Mouse (Mus musculus) embryo, embryonic 10.5 days (tissue): Measurements from ENCODE around the gene Rif1.

Experiments
- DNase-seq: peaks from one replicate; pipeline ENCODE4 v3.0.0-alpha.2; 2015; ENCODE audit warnings: low spot score

Rif1 gene

DNA sequence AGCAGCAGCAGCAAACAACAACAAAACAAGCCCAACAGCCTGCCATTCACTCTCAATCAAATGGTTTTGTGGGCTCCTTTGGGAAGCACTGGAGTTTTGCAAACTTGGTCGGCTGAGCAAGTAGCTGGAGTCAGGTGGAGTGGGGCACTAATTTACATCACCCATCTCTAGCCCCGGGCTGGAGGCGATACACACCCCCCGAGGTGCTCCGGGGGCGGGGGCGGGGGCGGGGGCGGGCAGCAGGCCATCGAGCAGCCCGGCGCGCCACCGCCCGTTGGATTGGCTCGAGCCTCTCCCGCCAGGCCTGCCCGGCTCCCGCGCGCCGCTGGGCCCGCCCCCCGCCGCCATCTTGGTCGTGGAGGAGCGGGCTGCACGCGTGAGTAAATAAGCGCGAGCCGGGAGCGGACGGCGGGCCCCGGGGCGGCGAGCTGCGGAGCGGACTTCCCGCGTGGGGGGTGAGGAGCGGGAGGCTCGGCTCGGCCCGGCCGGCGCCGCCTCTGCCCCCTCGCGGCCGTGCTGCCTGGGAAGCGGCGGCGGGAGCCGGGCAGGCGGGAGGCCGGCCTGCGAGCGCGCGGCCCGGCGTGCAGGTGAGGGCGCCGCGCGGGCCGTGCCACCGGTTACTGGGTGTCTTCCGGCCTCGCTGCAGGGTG, at the start of gene Rif1:
Gene Rif1 (plus strand): TSS at position 342 of the 650 bp plus-strand sequence.
- peak; percentile 90 for DNase-seq

DNA sequence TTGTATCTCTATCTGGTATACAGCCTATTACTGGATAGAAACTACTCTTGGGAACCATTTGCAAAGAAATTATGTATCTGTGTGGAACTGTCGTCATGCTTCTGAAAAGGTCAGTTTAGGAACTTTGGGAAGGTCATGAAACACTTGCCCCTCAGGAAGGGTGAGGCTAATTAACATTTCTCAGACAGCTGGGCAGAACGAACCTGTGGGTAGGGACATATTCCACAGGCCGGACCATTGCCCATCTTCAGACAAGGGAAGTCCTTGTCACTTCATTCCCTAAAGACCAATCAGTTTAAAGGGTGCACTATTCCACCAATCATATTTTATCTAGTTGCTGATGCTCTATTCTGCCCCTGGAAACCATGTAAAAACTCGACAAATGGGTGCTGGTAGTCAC, 45.6 kb upstream of the Rif1 start:
- no peak for DNase-seq

DNA sequence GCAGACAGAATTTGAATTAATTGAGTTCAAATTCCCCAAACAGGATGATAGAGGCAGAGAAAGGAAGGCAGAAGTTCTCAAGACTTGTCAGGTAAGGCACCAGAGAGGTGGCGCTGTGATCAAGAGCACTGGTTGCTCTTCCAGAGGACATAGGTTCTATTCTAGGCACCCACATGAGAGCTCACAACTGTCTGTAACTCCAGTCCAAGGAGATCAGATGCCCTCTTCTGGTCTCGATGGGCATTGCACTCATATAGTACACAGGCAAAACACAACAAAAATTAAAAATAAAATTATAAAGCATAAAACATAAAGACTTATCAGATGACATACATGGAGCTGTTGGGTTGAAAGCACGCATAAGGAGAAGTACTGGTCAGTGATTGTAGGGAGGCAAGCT, 43.2 kb upstream of the Rif1 start:
- DNase-seq: no peak

DNA sequence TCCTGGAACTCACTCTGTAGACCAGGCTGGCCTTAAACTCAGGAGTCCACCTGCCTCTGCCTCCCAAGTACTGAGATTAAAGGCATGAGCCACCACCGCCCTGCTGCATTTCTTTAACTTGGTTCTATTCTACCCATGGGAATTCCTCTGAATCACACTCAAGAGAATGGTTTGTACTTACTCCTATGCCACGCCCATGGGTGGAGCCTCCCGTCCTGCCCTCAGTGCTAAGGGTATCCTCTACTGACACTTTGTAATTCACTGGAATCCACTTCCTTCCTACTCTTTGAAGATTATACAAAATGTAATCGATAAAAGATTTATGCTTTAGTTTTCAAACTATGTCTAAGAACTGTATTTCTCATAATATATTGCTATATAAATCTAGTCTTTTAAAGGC, 41.1 kb upstream of the Rif1 start:
- no peak for DNase-seq

DNA sequence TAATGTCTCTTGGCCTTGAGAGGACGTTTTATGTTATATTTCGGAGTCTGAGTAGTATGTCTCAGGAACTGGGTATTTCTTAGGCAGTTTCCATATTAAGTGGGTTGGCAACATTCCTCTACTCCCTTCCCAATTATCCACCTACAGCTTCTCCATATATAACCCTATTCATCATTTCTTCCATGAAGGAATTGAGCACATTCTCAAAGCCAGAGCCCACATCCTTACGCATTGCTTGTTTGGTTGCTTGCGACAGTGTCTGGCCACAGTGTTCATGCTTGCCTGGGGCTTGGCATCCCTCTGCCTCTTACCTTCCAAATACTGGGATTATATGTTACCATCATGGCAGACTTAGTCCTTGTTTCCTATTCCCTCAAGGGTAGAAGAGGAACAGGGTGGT, 38.0 kb upstream of the Rif1 start:
- no peak for DNase-seq

DNA sequence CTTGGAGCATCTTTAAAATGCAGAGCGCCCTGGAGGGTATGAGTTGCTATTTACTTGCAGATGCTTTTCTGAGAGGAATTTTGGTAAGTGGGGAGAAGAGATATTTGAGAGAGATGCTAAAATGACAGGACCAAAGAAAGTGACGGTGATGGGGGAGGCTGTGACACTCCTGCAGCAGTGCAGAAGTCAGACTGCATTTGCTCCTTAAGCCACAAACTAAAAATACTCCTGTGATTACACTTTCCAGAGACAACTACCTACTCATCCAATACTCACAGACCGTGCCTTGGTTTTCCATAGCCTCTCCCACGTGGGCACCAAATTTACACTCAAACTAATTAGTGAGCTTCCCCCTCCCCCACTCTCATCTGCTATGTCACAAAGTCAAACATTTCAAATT, 37.5 kb upstream of the Rif1 start:
- DNase-seq: no peak

DNA sequence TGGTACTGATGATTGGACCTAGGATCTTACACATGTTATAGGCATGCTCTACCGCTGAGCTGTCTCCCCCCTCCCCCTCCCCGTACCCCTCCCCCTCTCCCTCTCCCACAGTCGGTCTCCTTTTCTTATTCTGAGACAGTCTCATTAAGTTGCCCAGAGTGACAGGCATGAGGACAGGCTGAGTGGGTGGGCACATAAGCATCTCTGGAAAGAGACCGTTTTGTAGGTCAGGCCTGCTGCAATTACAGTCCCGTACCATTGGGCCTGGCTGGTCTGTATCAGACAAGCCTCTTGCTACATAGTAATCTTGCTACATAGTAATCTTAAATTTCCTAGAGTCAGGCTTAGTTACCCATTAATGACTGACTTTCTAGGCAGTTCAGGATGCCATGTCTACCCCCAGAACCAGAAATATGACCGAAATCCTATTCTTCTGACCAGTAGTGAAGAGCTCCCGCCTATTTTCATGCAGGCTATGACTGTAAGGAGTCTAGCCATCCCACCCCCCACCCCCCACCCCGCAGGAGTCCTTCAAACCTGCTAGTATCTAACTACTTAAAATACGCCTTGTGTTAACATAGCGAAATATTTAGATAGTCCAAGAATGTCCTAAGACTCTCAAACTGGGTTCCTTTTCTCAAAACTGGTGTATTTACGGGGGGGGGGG, 35.6 kb upstream of the Rif1 start:
- DNase-seq: peak; percentile 36

DNA sequence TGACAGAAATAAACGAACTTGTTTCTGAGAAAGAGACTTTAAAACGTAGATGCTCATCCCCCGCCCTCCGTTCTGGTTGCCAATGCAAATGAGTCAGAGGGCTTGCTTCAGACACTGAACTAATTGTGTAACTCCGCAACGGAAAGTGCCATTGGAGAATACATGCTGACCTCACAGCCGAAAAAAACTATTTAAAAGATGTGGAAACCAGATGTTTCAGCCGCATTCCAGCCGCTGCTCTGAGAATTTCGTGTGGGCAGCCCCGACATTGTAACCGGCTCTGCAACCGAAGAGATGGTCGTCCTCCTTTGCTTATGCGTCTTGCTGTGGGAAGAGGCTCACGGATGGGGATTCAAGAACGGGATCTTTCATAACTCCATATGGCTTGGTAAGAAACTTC, 34.8 kb upstream of the Rif1 start, which contains the start of gene Tnfaip6:
Gene Tnfaip6 (plus strand): TSS at position 128 of the 400 bp plus-strand sequence.
- peak; percentile 90 for DNase-seq

DNA sequence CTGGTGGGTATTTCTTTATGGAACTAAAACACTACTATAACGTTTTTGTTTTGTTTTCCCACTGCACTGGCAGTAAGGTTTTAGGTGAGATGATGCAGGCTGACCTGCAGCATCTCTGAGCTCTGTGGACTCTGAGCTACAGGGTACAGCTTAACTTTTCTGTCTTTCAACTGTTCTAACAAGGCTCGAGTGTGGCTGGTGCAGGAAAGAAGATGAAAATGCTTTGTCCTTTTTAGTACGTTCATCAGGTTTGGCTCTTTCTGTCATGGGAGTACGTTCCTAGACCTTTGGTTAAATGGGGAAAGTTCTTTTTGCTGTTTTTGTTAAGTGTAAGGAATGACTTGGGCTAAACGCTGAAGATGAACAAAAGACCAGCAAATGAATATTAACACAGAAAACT, 34.1 kb upstream of the Rif1 start:
- peak; percentile 35 for DNase-seq

DNA sequence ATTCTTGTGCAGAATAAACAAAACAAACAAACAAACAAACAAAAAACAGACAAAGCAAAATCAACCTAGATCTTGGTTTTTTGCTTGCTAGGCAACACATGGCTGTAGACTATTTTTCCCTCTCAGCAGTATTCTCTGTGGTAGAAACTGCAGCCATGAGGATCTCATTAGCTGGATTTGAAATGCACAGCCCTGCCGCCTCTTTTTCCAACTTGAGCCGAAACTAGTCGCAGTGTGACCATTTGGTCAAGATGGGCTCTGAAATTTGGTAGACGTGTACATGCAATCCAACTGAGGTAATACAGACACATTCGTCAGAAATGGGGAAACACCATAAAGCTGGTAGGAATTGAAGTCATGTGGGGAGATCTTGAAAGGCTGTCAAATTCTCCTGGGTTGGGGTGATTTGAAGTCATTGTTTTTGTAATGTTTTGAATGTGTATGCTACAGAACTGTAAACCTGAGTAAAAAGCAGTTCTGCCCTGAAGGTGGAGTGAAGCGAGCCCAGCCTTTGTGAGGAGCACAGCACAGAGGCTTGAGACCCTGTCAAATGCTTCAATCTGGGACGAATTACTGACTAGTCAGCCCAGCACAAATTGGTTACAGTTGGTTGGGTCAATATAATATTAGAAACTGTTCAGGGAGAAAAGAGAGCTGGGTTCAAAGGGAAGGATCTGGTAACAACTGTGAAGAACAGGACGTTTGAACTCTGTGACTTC, 33.4 kb upstream of the Rif1 start:
- DNase-seq: peak; percentile 70

DNA sequence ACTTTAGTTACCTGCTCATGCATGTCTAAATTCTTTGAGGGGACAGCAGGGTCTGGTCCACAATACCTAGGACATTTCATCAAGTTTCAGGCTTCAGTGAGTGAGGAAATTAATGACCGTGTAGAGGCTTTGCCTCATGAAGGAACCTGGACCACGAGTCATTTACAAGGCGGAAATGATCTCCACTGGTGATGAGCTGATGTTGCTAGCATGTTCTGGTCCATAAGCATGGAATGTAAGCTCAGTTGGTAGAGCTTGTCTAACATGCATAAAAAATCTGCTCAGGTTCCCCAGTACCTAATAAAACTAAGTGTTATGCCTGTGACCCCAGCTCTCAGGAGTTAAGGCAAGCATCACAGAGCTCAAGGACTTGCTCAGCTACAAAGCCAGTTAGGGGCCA, 30.5 kb upstream of the Rif1 start:
- no peak for DNase-seq

DNA sequence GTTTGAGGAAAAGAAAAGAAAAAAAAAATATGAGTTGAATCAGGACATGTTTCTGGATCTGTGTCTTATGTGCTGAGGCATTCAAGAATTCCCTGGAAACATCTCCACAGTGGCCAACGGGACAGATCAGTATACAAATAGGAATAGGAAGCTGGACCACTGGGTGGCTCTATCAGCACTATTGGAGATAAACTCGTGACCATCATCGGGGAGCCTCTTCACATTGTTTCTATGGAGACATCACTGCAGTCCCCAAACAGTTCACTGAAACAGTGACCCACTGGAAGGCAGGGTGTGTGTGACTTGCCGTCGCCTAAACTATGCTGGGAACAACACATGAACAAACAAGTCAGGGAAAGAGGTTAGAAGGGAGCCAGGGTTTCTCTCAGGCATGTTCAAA, 29.9 kb upstream of the Rif1 start:
- no peak for DNase-seq

DNA sequence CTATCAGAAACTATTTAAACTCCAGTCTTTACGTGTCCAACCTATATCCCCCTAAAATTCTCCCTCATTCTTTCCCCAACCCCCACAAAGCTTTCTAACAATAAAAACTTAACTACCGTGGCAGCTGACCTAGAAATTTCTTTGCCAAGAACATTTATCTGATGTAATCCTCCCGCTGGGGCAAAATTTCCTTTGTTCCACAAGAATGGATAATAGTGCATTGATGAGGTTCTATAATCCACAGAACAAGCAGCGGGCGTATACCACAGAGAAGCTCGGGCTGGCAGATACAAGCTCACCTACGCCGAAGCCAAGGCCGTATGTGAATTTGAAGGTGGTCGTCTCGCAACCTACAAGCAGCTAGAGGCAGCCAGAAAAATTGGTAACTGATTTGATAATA, 29.1 kb upstream of the Rif1 start:
- no peak for DNase-seq

DNA sequence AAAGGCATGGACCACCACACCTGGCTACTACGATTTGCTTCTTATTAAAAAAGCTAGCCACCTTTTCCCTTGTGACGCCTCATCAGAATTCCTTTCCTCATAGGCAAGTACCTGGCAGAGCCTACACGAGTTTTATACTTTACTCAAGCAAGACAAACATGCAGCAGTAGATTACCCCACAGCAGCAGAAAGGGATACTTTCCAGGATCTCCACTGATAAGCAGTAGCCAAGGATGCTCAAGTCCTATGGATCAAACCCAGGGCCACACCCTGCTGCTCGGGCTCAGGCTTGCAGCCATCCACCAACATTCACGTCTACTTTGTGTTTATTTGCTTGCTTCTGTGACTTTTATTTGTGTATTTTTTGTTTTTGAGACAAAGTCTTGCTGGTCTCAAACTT, 26.6 kb upstream of the Rif1 start:
- no peak for DNase-seq

DNA sequence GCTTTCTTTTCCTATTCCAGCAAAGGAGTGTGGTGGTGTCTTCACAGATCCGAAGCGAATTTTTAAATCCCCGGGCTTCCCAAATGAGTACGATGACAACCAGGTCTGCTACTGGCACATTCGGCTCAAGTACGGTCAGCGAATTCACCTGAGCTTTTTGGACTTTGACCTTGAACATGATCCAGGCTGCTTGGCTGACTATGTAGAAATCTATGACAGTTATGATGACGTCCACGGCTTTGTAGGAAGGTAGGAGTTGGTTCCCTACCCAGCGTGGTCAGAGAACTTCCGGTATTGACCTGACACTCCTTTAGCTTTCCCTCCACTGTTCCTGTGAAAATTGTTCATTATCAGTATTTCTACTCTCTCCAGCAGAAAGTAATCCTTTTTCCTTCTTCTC, 21.8 kb upstream of the Rif1 start:
- DNase-seq: no peak

DNA sequence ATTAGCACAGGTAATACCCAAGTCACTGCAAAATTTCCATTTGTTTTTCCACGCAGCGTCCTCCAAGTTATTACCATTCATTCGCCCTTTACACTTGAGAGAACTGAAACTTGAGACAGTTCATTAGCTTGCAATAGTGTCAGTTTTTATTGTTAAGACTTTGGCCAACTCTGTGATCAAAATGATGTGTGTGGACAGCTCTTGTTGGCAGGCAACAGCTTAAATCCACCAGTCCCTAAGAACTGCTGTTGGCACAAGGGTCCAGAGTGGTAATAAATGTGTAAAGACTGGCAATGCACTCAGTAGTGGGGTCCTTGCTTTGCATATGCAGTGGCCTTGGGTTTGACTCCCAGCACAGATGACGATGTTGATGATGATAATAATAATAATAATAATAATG, 20.3 kb upstream of the Rif1 start:
- DNase-seq: no peak

DNA sequence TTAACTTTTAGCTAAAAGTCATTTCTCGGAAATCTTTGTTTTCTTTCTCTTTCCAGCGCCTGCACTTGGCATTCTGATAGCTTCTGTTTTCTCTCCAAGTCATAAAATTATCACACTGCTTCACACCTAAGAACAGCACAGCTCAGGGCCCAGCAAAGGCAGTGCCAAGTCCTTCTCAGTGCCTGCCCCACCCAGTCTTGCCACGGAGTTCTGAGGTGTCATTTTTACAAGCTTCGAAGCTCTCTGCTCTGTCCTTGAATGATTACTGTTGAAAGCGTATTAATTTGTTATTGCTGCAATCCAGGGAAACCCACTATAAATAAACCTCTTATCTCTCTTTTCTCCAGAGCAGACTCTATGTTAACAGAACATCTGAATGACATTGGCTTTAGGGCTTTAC, 19.1 kb upstream of the Rif1 start:
- no peak for DNase-seq

DNA sequence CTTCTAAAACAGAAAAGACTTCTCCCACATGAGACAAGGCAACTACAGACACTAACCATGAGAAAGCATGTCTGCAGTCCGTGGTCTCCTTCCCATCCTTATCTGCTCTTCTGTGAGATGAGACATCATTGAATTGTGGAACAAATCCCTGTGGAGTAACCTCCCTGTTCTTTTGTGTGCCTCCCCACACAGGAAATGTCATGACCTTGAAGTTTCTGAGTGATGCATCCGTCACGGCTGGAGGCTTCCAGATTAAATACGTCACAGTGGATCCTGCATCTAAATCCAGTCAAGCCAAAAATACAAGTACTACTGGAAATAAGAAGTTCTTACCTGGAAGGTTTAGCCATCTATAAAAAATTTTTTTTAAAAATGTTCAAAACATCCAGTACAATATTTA, 17.0 kb upstream of the Rif1 start:
- peak; percentile 30 for DNase-seq

DNA sequence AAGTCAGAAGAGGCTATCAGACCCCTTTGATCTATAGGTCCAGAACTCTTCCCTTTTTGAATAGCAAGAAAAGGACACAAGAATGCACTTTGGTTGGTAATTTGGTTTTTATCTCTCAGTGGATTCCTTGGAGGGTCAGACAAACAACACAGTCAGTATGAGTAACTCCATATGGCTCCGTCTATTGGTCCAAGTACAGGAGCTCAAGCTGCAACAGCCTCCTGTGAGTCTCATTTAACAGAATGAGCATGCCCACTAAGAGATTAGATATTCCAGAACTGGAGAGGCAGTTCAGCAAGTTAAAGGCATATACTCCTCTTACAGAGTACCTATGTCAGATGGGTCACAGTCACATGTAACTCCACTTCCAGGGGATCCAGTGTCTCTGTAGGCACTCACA, 15.5 kb upstream of the Rif1 start:
- no peak for DNase-seq

DNA sequence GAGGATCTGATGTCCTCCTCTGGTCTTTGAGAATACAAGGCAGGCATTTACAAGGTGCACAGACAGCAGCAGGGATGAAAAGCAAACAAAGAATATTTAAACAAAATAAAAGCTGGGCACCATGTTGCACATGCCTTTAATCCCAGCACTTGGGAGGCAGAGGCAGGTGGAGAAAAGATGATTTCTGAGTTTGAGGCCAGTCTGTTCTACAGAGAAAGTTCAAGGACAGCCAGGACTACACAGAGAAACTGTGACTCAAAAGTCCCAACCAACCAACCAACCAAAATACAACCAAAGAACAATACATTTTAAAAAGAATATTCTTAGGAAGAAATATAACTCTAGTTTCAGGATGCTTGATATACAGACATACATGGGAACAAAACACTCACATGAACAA, 15.0 kb upstream of the Rif1 start:
- no peak for DNase-seq

DNA sequence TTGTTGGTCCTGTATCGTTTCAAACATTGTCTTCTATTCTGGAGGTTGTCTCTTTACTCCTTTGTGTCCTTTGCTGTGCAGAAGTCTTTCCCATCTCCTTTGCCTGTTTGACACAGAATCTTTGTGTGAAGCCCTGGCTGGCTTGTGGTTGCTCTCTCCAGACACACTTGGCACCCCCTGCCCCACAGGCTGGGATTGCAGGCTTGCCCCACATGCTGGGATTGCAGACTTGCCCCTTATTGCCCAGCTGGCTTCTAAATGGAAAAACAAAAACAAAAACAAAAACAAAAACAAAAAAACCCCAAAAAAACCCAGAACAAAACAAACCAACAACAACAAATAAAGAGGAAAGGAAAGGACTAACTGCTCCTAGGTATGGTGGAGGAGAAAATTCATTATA, 4.0 kb upstream of the Rif1 start:
- no peak for DNase-seq

DNA sequence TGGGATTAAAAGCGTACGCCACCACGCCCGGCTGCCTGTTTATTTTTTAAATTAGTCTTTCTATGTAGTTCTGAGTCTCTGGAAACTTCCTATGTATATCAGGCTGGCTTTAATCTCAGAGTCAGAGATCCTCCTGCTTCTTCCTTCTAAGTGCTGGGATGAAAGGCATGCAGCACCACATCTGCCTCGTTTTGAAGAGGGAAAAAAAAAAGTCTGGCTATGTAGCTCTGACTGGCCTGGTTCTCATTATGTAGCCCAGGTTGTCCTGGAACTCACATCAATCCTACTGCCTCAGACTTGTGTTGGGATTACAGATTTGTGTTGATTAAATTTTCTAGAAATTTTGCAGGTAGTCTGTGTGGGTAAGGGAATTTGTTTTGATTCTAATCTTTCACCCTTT, 1.8 kb upstream of the Rif1 start:
- DNase-seq: no peak

DNA sequence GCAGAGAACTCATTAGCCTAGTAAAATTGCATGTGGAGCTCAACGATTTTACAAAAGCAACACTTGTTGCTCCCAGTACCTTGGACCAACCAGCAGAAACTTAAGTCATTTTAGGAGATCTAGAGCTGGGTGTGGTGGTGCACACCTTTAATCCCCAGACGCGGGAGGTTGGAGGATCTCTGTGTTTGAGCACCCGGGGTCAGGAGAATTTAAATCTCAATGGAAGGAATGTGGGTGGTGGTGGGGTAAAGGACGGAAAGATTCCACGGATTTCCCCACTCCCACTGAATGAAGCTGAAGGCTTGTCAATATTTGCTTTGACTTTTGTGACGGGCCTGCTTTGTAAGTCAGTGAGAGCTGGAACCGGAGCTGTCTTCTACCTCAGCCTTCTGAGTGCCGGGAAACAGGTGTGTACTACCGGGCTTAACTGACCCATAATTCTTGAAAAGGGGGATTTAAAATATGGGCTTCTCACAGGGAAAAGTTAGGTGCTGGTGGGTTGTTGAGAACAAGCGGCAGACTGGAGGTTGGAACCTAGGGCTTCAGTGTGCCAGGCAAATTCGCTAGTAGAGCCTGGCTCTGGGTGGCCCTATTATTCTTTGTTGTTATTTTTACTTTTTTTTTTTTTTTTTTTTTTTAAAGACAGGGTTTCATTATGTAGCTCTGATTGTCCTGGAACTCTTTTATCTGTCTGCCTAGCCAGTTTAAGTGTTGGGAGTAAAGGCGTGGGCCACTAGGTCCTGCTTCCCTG, 1.2 kb upstream of the Rif1 start:
- DNase-seq: peak; percentile 26
